Mouse (Mus musculus) forebrain, embryonic 14.5 days (tissue): ENCODE measurements around the gene Mad2l1. TPM values are rescaled to one million over a fixed set of nuclear protein-coding genes. Genes with fewer than 3 reads are reported as not detected.

Experiments used
- polyA plus RNA-seq: library from polyadenylated mRNA; unstranded; fragments of >200 nt; fragmentation: Nextera tagmentation; extraction: Ambion mirVana; gene quantifications from 2 replicates; pipeline ENCODE4 v1.2.1, GENCODE M21; 2014

The Mad2l1 gene
- polyA plus RNA-seq, 1 experiment from 2014 or later: 55.0 TPM

Other genes starting within 250 kb of the Mad2l1 start
- 0.08 and 0.14 TPM in 2 replicates for gene Vmn1r32, start 24.7 kb downstream of the Mad2l1 start, polyA plus RNA-seq
- not detected in 2 replicates for gene Vmn1r33, start 82.9 kb downstream of the Mad2l1 start, polyA plus RNA-seq
- gene Vmn1r34, start 108.5 kb downstream of the Mad2l1 start, polyA plus RNA-seq: not detected in 2 replicates
- gene Vmn1r35, start 150.5 kb downstream of the Mad2l1 start, polyA plus RNA-seq: not detected in 2 replicates
- not detected in 2 replicates for gene Vmn1r36, start 183.8 kb downstream of the Mad2l1 start, polyA plus RNA-seq
- gene Vmn1r37, start 194.0 kb downstream of the Mad2l1 start, polyA plus RNA-seq: not detected in 2 replicates
- not detected in 2 replicates for gene Vmn1r38, start 247.2 kb downstream of the Mad2l1 start, polyA plus RNA-seq